Mouse (Mus musculus) layer of hippocampus, postnatal 10 days (tissue): Measurements from ENCODE around the gene Gm11111. TPM values are rescaled to one million over a fixed set of nuclear protein-coding genes. Genes with fewer than 3 reads are reported as not detected.

ENCODE experiments used
- DNase-seq, 2 experiments: peaks; one replicate each; pipeline ENCODE4 v3.0.0; 2021; ENCODE audit warnings: low spot score in 2 of 2
- total RNA-seq, 2 experiments: library from RNA; stranded (reverse); gene quantifications; 2 replicates each; pipeline ENCODE4 v1.2.3; 2021

The Gm11111 gene
- total RNA-seq, 2 experiments from 2014 or later: not detected

DNA sequence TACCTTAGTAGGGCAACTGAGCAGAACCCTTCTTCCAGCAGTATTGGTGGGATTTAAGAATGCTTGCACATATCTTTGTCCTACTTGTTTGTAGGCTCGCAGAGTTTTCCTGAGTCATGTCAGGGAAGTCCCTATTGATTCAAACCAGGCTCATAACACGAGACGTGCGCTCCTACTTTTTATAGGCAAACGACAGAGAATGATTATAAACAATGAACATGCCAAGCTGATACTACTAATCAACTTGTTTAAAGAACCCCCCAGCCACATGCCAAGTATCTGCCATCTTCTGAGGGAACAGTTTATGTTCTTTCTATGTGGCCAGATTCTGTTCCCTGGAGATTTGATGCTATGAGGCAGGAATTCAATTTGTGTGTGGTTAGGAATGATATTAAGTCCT, 28.3 kb downstream of the Gm11111 start:
- DNase-seq: no peak

DNA sequence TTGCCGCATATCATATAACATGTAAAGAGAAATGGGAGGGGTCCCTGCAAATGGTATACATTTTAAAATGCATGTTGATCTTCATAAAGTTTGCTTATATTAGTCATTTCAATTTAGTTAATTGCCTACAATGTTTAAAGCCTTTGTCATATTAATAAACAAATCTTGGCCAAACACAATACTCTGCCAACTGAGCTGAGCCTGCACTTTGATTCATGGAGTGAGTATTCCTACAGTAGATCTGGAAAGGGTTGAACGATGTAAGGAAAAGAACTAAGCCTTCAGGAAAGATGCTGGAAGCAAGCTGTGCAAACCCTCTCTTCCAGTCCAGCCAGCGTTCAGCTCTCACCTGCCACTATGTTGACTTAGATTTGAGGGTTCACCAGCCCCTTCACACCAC, 29.6 kb downstream of the Gm11111 start:
- DNase-seq: no peak

DNA sequence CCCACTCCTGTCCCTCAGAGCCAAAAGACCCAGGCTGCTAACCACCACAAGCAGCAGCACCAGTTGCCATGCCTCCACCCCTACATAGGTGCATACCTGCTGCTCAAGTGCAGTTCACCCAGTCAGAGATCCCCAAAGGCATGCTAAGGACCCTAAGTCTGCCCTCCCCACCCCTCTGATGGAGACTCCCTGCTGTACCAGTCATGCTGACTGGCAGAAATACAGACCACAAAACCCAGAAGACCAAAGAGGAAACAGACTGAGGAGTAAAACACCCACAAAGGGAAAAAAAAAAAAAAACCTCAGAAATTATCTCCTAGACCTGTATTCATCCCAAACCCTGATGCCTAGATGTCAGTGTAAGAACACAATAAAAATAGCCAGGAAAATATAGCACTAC, 33.4 kb downstream of the Gm11111 start:
- no peak for DNase-seq

Other genes starting within 250 kb of the Gm11111 start
- gene Cfap299, start 223.4 kb upstream of the Gm11111 start, total RNA-seq: 1 to 10 TPM in 1 of 2 experiments, not detected in 1; 2.2 TPM